In the genomic region with DNA sequence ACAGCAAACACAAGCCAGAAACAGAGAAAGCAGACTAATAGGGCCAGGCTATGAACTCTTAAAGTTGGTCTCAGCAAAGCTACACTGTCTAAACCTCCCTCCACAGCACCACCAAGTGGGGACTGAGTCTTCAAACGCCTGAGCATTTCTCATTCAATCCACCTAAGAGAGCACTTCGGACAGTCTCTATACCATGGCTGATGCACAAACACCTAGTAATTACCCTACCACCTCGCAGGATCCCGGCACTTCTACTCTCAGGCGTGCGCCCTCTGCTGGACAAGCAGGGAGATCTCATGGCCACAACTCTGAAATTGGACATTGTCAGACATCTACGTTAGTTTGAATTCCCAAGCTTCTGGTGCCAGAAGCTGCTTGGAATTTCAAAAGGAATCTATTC, we compare ENCODE assay signal across 8 mouse cellular contexts. TPM values are rescaled to one million over a fixed set of nuclear protein-coding genes. Genes with fewer than 3 reads are reported as not detected.
DNase-seq lines count a peak whose midpoint lies in the region; ATAC-seq and TF ChIP-seq lines count a peak whose summit lies in the region.

No protein-coding gene starts in this region.

- H3K36me3 ChIP-seq in liver, embryonic 11.5 days (ENCODE audit: control insufficient read depth, insufficient read depth, low read length) = no peaks in the 10 kb centered on the region

- H3K4me2 ChIP-seq in liver, embryonic 11.5 days = no peak overlapping the region

- TF ChIP-seq CTCF in brain, embryonic 14.5 days (IDR thresholded peaks at IDR 0.05; ENCODE audit: borderline replicate concordance, extremely low read depth, insufficient read depth, insufficient read length) = peak; percentile 79

- H3K27ac ChIP-seq in liver, embryonic 11.5 days (ENCODE audit: low read depth, low read length) = no peak overlapping the region

- no peak overlapping the region for H3K4me3 ChIP-seq in liver, embryonic 11.5 days (ENCODE audit: low read depth, low read length)

- H3K4me1 ChIP-seq in liver, embryonic 11.5 days (replicated peaks; ENCODE audit: control insufficient read depth, insufficient read depth, low read length) = no peaks in the 10 kb centered on the region

- no peak for TF ChIP-seq POLR2A in brain, embryonic 14.5 days (IDR thresholded peaks at IDR 0.05; ENCODE audit: borderline replicate concordance, extremely low read depth, insufficient read depth, insufficient read length, poor library complexity, severe bottlenecking)

- WGBS in liver, embryonic 11.5 days = 11% methylated on average over 7 of the region's 7 CpGs

- no peaks in the 10 kb centered on the region for H3K27me3 ChIP-seq in liver, embryonic 11.5 days (replicated peaks; ENCODE audit: control insufficient read depth, insufficient read depth, low read length)

- peak; percentile 82 for ATAC-seq in granulocyte monocyte progenitor cell, adult 5-6 weeks (replicated peaks; ENCODE audit: poor library complexity, severe bottlenecking)
- 0 out of 2 replicates have a peak, but pooled peaks have one; percentile 23 for ATAC-seq in liver, embryonic 11.5 days (replicated peaks; ENCODE audit: low FRiP score)

- no peak overlapping the region for H3K9ac ChIP-seq in liver, embryonic 11.5 days (ENCODE audit: low read depth, low read length)

- DNase-seq in gastrocnemius, postnatal 10 days = peak; percentile 36
- no peak for DNase-seq in gastrocnemius, adult 8-10 months (ENCODE audit: low spot score in 2 of 2)
- DNase-seq in B cell, adult 2 months = peak; percentile 32 to 37
- DNase-seq in brain, embryonic 14.5 days (ENCODE audit: low read depth) = peak; percentile 79
- peak; percentile 48 for DNase-seq in liver, embryonic 11.5 days (ENCODE audit: low spot score)
- peak; percentile 71 for DNase-seq in retina, postnatal 1 day
- DNase-seq in gastrocnemius, postnatal 25 days = no peak

- H3K9me3 ChIP-seq in liver, embryonic 11.5 days (ENCODE audit: control insufficient read depth, low read length) = no peaks in the 10 kb centered on the region

RNA-seq across cellular contexts. Expression of gene Serpina3n, which starts 20.4 kb away (rescaled TPM):
- total RNA-seq in gastrocnemius, postnatal 10 days (2021) = 1 to 10 TPM; 1.2 to 1.9 TPM
- 10 to 100 TPM in 1 of 4 experiments, 1 to 10 TPM in 3; 2.4 to 10.7 (median 5.6) TPM for total RNA-seq in gastrocnemius, adult 8-10 months (2022)
- polyA plus RNA-seq in brain, embryonic 14.5 days (2012; rRNA removed) = 0.37 and 0.72 TPM in 2 replicates
- total RNA-seq in granulocyte monocyte progenitor cell, adult 5-6 weeks (2014; fragmentation: Nextera tagmentation) = not detected in 2 replicates
- not detected in 2 replicates for total RNA-seq in granulocyte monocyte progenitor cell, adult 5-6 weeks (2017)
- not detected in 2 replicates for polyA plus RNA-seq in liver, embryonic 11.5 days (2014; fragmentation: Nextera tagmentation; extraction: Ambion mirVana)
- total RNA-seq in gastrocnemius, postnatal 25 days (2021) = 10 to 100 TPM in 1 of 2 experiments, 1 to 10 TPM in 1; 2.4 to 14.9 TPM

RNA-seq across cellular contexts. Expression of gene Gsc, which starts 46.2 kb away (rescaled TPM):
- 1 to 10 TPM in 1 of 2 experiments, under 1 TPM in 1; 0.61 to 1.1 TPM for total RNA-seq in gastrocnemius, postnatal 10 days (2021)
- not detected for total RNA-seq in gastrocnemius, adult 8-10 months (2022)
- polyA plus RNA-seq in brain, embryonic 14.5 days (2012; rRNA removed) = 0.56 and 1.0 TPM in 2 replicates
- total RNA-seq in granulocyte monocyte progenitor cell, adult 5-6 weeks (2014; fragmentation: Nextera tagmentation) = not detected in 2 replicates
- not detected in 2 replicates for total RNA-seq in granulocyte monocyte progenitor cell, adult 5-6 weeks (2017)
- 1.3 and 1.4 TPM in 2 replicates for polyA plus RNA-seq in liver, embryonic 11.5 days (2014; fragmentation: Nextera tagmentation; extraction: Ambion mirVana)
- total RNA-seq in gastrocnemius, postnatal 25 days (2021) = under 1 TPM in 1 of 2 experiments, not detected in 1; 0.20 TPM

Comparison
In these comparisons a context has a peak if more than half of its experiments do, and no peak if none do; other contexts are left out.
1. DNase-seq: peak in gastrocnemius, postnatal 10 days (single experiment), B cell, adult 2 months (2 of 2), brain, embryonic 14.5 days (single experiment), liver, embryonic 11.5 days (single experiment) and retina, postnatal 1 day (single experiment); none in gastrocnemius, adult 8-10 months (0 of 2) and gastrocnemius, postnatal 25 days (single experiment).